Mouse (Mus musculus) heart, adult 2 months (tissue): Measurements from ENCODE around the gene Evi2.

Experiments used
- CTCF ChIP-seq: fragments of 200-600 bp; IDR thresholded peaks from 2 replicates; pipeline ENCODE4 v1.8.1; 2022; ENCODE audit warnings: antibody characterized with exemption, mild to moderate bottlenecking, moderate library complexity
- POLR2A ChIP-seq: fragments of 200-500 bp; IDR thresholded peaks from 2 replicates; pipeline ENCODE4 v1.6.1; 2011; ENCODE audit warnings: mild to moderate bottlenecking, low read depth, low read length, control low read depth; ENCODE audit not compliant: insufficient read depth

DNA sequence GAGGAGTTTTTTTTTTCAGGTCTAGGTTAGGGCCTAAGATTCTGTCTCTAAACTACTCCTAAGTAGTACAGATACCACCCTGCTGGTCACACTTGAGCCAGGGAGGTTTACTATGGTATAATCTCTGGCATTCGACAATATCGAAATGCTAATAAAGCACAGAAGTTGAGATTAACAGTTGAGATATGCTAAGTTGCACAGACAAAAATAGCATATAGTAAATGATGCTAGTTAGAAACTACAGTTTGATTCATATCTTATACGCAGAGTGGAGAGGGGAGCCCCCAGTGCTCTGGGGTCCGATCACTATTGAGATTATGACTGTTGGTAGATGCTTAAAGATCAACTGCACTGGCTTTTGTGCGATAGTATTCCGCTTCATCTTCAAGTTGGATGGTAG, 1.2 kb downstream of the Evi2 start:
- TF ChIP-seq CTCF (no peak), POLR2A (no peak)
